Mouse (Mus musculus) heart, adult 2 months (tissue): Measurements from ENCODE around the gene Stk38.

Experiments used
- CTCF ChIP-seq: fragments of 200-600 bp; IDR thresholded peaks from 2 replicates; pipeline ENCODE4 v1.8.1; 2022; ENCODE audit warnings: antibody characterized with exemption, mild to moderate bottlenecking, moderate library complexity
- EP300 ChIP-seq: fragments of 200-500 bp; IDR thresholded peaks from 2 replicates; pipeline ENCODE4 v1.6.1; 2011; ENCODE audit warnings: low read depth, low read length, control low read depth; ENCODE audit not compliant: insufficient read depth
- POLR2A ChIP-seq: fragments of 200-500 bp; IDR thresholded peaks from 2 replicates; pipeline ENCODE4 v1.6.1; 2011; ENCODE audit warnings: mild to moderate bottlenecking, low read depth, low read length, control low read depth; ENCODE audit not compliant: insufficient read depth

DNA sequence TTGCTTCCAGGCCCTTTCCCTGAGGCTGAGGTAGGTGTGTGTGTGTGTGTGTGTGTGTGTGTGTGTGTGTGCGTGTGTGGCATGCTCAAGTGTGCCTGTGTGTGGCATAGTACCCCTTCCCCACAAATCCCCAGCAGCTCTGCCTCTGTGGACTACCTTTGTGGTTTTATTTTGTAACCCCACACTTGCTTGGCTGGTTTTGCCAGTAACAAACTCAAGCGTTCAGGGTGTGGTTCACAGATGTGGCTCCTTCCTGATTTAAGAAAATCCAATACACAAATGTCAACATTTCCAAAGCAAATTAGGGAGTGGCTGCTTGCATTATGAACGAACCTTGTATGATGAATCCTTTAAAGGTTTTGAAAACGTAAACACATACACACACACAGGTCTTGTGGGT is 8.9 kb upstream of the Stk38 start:
- TF ChIP-seq CTCF: no peak
- no peak for TF ChIP-seq POLR2A
- no peak for TF ChIP-seq EP300
